Mouse (Mus musculus): ENCODE results near the gene Bicd1. TPM values are rescaled to one million over a fixed set of nuclear protein-coding genes. Genes with fewer than 3 reads are reported as not detected.

The Bicd1 gene
- polyA plus RNA-seq (2014; fragmentation: Illumina TruSeq; extraction: RNeasy Lipid Tissue Mini Kit (QIAGEN cat#74804); ENCODE audit: low replicate concordance) = 2.8 TPM

DNA sequence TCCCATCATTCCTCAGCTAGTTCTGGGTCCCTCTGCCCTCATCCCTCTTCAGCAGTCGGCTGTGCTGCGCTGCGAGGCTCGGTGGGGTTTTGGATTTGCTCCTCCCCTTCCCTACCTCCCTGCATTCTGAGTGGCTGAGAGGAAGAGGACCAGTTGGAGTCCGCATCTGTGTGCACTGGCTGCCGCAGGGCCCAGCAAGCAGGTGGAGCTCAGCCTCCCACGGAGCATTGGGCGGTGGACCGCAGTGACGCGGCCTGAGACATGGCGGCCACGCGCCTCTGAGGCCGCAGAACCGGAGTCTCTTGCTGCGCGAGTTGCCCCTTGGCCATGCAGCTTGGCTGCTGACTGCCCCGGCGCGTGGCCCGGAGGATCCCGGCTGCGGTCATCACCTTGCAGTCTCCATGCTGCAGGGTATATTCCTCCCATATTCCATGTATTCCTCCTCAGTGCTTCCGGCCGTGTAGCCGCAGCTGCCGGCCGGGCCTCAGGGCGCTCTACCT lies at the start of gene Bicd1:
Gene Bicd1 (plus strand): TSS at position 54 of the 500 bp plus-strand sequence.

Other genes starting within 250 kb of the Bicd1 start
- 48.2 TPM for gene Amn1, start 220.2 kb upstream of the Bicd1 start, polyA plus RNA-seq (2014; fragmentation: Illumina TruSeq; extraction: RNeasy Lipid Tissue Mini Kit (QIAGEN cat#74804); ENCODE audit: low replicate concordance)
- 89.9 TPM for gene Resf1, start 99.5 kb upstream of the Bicd1 start, polyA plus RNA-seq (2014; fragmentation: Illumina TruSeq; extraction: RNeasy Lipid Tissue Mini Kit (QIAGEN cat#74804); ENCODE audit: low replicate concordance)